Mouse (Mus musculus): ENCODE data around the gene Olfr16.

Olfr16 gene

DNA sequence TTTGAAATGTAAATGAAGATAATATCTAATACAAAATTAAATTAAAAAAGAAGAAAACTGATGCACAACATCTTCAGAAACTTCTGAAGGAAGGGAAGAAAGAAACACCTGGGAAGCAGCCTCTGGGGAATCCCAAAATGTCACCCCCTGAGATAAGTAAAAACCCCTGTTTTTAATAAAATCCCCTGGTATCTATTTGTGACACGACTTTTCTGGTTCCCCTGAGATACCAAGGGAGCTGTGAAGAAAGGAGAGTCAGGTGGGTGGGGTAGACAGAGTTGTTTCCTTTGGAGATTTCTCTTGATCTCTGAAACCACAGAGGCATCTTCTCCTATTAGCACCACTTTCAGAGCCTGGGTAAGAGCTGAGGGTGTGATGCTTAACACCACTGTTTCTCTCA is at the start of gene Olfr16:
Olfr16 (plus strand) TSS at position 250 of the 400 bp plus-strand sequence.
- DNase-seq (ENCODE audit: low spot score): no peak

GRCm38 (mm10) chr1:172903313-172903712 is 46.9 kb upstream of the Olfr16 start:
- no peak for DNase-seq (ENCODE audit: low spot score)

GRCm38 (mm10) chr1:172917115-172917514 is 33.1 kb upstream of the Olfr16 start:
- DNase-seq (ENCODE audit: low spot score): no peak

DNA sequence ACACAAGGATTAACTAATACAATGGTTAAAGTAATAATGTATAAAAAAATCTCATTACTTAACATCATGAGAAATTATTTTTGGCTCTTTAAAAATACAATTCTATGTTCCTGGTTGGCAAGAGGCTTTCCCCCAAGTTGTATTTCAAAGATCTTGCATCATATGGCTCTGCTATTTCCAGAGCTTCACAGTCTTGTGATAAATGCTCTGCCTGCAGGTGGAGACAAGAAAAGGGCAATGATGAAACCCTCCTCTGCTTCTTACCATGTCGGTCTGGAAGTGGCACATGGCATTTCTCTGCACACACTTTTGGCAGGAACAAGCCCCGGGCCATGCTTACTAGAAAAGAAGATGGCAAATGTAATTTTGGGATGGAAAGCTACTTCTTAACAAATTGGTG is 31.8 kb upstream of the Olfr16 start:
- no peak for DNase-seq (ENCODE audit: low spot score)

GRCm38 (mm10) chr1:172932197-172932596 is 18.0 kb upstream of the Olfr16 start:
- no peak for DNase-seq (ENCODE audit: low spot score)

DNA sequence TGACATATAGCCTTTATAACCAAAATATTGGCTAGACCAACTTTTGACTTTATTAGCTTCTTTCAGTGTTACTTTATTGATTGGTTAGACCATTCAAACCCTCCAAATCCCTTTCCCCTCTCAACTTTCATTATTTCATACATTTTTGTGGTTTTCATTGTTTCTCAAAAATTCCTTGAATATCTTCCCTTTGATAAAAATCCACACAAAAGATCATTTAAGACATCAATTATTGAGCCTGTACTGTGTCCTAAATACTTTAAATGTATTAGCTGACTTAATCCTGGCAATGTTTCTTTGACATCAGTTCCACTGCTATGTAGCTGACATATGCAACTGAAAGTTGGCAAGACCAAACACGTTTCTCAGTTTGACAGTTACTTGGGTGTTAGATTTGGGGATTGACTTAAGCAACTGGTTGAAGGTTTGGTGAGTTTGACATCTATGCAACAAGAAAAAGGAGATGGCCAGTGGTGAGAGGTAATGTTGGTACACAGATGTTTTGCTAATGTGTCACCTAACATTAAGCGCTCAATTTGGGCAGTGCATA is 1.0 kb downstream of the Olfr16 start:
- no peak for DNase-seq (ENCODE audit: low spot score)

GRCm38 (mm10) chr1:172955376-172955775 is 5.2 kb downstream of the Olfr16 start:
- DNase-seq (ENCODE audit: low spot score): no peak

DNA sequence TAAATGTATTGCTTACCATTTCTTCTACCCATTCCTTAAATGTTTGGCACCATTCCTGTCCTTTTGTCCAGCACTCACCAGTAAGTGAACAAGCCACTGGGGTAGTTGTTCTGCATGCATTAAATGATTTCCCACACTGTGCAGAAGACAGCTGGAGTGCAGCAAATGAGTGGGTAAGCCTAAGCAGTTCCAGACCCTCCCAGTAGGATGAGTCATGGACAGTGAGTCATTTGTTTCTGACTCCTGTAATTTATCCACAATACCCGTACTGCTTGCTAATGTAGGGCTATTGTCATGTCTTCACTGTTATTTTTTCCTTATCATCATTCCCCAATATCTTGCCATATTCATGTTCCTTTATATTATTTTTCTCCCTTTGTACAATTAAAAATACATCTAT is 10.2 kb downstream of the Olfr16 start:
- peak; percentile 34 for DNase-seq (ENCODE audit: low spot score)

DNA sequence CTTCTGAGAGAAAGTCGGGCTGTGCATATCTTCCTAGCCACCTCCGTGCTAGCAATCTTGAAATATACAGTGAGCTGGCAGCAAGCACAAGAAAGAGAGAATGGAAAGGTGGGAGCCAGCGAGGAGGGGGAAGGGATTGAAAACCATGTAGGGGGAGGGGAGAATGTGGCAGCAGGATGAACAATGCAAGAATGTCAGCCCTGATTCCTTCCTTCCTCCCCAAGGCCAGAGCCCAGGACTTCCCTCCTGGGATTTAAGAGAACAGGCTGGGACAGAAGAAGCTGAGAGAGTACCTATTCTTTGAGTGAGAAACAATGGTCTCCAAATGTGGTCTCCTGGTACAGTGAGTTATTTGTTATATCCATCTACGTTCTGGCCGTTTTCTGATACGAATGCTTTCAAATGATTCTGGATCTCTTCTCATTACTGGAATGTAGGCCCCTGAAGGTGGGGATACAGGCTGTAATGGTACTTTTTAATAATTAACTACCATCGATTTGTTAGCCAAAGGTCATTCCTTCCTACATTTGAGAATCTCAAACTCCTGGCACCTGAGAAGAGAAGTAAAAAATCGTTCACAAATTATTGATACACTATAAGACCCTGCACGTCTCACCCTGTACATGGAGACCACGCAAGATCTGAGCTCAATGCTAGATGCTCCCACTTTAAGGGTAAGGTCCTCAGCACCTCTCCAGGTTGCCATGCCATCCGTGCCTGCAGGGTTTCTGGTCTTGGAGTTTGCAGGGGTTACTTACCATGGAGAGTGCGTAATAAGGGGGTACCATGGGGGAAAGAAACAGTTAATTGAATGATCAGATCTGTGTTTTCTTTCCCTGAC is 39.8 kb downstream of the Olfr16 start:
- DNase-seq (ENCODE audit: low spot score): no peak

DNA sequence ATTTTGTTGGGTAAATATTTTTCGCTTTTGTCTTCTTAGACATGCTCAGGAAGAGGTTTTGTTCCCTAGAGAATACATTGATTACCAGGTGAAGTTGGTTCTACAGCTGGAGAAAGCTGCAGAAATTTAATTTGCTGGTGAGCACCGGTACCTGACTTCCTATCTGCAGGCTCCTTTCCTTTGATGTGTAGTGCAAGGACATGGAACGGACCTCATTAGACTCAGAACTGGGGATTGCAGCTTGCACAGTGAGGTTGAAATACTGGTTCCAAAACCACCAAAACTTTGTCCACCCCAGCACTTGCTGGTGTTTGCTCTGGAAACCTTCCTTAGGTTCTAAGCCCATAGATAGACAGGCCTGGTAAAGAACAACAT is 40.4 kb downstream of the Olfr16 start:
- no peak for DNase-seq (ENCODE audit: low spot score)
